Mouse (Mus musculus) ovary, postnatal 14 days (tissue): ENCODE measurements at regions not wholly inside any gene's neighbourhood (a gene's known extent, or its start where the extent isn't known, plus 50 kb on each side); places are given as distances from the start of the nearest gene placed in this dataset.

Source experiments
- DNase-seq: peaks from one replicate; pipeline ENCODE4 v3.0.0; 2022; ENCODE audit warnings: low spot score

DNA sequence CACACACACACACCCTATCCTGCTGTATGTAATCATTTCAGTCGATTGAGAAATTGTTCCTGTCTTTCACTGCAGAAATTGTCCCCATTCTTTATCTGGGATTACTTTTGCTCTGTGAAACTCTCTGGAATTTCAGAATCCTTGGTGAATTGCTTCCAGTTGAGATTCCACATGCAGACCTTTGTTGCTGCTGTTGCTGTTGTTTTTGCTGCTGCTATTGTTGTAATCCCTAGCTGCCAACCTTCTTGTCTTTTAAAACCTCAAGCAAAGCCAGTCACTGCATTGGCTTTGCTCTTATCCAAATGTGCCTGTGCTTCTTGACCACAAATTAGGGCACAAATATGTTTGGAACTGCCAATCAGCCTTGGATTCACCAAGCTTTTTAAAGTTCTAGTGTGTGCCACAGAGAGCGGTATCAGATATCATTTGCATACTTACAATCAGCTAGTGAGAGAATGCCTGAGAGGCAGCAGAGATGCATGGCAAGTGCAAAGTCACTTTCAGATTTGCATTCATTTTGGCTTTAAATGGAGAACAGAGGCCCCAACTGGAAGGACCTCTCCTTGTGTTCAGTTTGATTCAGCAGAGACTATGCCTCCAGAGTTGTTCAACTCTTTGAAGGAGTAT lies 1187.0 kb upstream of the Map3k7 start:
- no peak for DNase-seq

DNA sequence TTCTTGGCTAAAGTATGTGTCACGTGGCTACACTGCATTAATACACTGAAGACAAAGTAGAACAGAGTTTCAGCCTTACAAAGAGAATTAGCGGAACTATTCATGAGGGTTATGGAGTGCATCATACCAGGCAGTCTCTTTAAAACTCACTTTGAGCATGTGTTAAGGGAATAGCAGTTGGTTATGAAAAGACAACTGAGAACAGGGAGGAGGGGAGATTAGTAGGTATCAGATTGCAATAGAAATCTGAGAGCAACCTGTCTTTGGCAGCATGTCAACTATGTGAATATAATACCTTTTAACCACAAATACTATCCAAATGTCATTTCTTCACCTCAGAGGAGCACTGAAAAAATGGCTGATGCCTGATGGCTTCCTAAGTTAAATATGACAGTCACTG lies 1182.2 kb upstream of the Map3k7 start:
- no peak for DNase-seq

DNA sequence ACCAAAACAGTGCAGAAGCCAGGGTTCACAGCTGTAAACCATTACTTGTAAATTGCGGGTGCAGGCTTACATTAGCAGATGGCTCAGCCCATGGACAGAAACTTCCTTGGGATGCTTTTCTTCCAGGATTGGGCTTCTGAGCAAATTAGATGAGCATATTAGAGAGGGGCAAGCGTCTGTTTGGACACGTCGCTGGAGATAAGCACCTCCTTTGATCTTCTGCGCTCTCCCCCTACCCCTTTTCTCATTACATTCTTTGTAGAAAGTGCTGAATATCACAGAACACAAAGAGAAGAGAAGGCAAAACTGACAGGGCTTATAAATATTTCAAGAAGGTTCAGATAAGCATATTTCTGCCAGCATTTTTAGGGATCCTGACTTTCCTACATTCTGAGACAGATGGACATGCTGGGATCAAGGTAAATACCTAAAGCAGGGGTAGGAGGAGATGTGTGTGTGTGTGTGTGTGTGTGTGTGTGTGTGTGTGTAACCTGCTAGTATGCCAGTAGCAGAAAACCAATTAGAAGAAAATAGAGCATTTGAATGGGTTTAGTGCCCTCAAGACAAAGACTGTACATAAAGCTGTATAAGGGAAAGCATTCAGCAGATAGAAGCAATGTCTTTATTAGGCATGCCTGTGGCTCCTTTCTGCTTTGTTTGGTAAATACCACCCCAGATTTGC lies 1173.8 kb upstream of the Map3k7 start:
- no peak for DNase-seq

DNA sequence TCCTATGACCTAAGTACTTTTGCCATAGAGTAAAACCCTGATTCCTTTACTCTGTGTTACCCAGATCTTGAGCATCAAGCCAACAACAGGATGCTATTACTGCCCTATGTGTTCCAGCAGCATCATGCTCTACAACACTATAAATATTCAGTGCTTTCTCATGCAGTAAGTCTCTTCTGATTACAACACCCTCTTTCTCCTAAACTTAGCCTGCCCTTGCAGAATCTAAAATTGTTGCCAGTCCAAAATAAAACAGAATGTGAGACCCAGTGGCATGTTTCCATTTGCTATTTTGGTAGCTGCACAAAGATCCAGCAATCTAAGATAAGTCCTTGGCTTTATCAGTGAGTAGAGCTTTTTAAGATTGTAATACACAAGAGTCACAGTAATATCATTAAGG lies 1154.1 kb upstream of the Map3k7 start:
- no peak for DNase-seq

DNA sequence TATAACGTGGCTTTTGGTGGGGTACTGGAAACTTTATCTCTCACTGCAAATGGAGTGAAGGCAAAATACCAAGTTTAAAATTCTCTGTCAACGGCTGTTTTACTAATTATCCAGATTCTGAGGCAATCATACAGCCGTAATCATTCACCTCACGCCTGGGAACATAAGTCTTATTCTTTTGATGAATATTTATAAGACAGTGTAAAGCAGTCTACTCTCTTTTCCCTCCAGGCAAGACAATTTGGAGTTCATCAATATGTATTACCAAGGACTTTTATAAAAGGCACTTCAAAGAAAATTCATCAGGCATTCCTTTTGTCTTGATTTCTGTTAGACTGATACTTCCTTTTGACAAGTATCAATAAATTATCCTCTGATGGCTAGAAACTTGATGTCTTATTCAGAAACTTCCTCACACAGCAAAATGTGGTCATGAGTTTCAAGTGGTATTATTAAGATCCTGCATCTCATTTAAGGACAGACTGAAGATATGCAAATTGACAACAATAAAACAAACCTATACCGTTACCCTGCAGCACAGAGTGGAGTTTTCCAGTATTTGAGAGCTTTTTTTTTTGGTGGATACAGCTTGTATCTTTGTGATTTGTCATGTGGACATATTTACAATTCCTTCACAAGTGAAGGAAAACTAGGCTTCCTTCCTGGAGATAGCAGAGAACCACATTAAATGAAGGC lies 1108.4 kb upstream of the Map3k7 start:
- no peak for DNase-seq

DNA sequence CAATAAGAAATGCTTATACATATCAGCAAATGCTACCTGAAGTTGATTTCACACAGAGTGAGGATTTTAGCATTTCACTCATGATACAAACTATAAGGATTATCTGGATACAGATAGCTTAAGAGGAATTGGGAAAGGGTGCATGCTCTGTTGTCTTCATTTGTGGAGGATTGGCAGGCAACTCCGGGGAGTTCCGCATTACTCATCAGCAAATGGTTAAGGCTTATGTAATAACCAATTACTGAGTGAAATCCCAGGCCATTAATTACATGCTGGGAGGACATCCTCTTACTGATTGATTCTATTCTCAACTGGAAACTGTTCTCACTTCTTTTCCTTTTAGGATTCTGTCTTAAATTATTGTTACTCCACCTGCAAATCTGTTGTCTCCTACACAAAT lies 1058.9 kb upstream of the Map3k7 start:
- no peak for DNase-seq

DNA sequence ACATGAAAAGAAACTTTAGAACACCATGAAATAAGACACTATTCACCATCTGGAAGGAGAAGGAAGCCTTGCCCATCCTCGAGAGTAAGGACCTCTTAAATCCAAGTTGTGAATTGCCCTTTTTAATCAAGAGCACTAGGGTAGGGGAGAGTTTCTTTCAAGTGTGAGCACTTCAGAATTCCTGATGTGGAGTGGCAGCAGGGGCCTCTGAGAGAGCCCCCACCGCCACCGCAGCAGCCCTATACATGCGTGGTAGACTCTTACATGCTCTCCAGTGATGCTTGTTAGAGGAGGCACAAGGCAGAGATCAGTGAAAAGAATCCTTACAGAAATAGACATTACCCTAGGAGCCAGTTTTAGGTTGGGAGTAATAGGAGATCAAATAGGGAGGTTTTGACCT lies 1041.0 kb upstream of the Map3k7 start:
- DNase-seq = no peak

DNA sequence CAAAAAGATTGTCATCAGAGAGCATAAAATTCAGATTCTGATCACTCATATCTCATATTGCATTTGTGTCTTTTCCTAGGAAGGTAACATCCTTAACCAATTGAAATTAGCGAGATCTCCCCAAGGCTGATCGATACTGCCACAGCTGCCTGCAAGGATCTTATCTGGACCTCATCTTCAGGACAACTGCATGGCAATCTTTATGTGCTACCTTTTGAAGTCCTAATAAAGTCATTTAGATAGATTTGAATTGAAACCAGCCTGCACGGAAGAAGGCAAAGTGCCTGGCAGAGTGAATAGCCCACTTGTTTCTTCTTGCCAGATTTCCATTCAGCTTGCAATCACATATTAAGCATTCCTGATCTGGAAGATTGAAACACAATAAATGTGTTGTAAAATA lies 1031.5 kb upstream of the Map3k7 start:
- no peak for DNase-seq

DNA sequence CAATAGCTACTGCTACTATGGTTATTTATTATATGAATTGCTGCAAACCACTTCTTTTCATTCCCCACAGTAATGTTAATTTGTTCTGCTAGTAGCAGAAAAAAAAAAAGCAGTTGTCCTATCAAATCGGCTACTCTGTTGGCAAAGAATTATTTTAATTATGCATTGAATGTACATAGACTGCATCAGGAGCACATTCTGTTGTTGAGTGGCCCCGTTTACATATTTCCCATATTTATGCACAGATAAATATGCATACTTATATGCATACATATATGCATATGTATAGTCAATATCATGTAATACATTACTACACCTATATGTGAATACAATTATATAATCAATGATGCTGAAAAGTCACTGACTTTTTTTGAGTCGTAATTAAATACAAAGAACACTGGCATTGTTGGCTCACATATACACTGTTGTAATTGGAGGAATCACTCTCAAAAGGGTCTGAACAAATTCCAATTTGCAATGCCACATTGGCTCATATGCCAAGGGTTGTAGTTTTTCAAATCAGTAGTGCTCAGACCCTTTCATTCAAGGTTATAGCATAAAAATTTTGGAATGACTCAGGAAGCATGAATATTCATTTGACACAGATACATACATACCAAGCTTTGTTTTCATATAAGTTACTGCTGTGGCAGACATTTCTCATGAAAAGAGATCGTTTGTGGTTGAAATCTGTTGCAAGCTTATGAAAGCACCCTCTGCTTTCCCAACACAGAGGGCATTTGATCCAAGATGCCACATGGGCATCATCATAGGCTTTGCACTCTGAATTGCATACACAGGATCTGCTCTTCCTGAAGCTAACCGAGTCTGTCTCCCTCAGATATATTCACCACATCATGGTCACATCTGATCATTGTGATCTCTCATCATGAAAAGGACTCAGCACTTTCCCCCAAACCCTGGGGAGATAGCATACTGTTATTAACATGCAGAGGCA lies 1030.6 kb upstream of the Map3k7 start:
- no peak for DNase-seq

DNA sequence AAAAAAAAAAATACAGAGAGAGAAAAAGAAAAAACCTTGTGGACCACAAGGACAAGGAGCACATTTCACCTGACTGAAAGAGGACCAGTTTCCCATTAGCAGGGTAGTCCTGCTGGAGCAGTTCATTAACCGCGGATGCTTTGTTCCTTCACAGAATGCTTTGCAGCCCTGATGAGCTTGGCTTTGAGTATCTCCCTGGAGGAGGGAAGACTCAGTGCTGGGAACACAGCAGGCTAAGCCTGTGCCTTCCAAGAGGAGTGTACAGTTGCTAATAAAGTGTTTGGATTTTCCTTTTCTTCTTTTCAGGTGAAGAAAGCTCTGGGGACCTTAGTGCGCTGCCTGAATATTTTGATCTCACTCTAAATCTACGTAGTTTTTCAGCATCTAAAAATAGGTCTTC lies 980.3 kb upstream of the Map3k7 start:
- DNase-seq = no peak

DNA sequence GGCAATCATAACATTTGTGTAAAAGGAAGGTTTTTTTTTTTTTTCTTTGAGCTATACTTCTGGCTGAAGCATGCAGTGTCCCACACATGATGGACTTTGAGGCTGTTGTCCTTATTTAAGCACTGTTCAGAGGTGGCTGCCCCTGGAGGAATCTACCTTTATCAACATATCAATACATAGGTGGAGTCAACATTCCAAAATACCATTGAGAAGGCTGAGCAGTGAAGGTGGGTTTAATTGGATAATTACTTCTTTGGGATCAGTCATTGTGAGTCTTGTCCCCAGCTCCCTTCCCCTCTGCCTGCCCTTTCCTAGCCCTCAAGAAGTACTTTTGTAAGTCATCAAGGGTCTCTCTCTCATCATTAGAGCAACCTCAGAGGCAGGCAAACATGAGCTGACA lies 951.9 kb upstream of the Map3k7 start:
- DNase-seq = no peak

DNA sequence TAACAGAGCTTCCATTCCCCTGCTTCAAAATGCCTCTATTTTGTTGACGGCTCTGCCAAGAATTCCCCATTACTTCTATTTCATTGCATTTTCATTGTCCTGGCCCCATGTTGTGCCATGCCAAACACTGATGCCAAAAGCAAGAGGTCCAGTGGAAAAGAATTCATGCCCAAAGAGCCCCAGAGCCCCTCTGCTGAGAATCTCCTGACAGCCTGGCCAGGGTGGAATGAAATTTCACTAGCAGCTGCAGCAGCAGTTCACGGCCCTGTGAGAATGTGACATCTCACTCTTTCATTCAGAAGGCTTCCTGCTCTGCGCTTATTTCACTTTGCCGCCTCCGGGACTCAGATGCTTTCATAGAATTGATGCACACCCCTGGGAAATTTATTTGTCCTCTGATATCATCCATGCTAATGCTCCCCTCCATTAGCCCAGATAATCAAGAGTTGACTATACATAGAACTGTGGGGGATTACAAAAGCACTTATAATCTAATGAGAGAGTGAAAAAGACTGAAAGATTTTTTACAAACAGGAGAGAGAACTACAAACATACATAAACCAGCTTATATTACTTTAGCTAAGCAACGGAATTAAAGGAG lies 911.7 kb upstream of the Map3k7 start:
- DNase-seq = no peak

DNA sequence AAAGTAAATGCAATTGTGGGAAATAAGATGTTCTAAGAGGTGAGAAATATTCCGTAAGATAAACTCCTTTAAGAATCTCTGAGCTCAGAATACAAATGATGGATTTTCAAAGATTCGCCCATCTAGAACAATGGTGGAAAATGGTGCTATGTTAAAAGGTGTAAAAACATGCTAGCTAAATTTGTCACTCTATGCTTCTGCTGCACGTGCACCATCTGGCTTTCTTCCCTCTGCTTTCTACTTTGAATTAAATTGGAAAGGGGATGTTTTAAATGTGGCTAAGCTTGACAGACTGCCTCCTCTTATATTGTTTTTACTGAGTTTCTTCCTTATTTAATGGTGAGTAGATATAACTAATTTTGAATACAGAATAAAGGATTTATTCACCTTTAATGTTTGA lies 887.7 kb upstream of the Map3k7 start:
- no peak for DNase-seq

DNA sequence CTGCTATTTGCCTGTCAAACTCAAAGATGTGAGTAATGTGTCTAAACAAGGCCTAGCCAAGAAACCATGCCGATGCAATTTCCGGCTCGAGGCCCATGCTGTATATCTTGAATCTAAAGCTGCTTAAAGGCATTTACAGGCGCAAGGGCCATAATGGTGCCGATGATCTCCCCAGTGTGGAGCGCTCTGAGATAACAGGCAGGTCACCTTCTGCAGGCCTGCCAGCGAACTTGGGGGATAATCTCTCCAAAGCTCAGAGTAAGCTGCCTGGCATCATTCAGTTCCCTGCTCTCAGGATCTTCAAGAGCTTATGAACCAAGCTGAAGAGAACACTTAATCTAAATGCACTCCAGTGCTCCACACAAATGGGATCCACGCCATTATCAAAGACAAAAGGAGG lies 842.3 kb upstream of the Map3k7 start:
- no peak for DNase-seq

DNA sequence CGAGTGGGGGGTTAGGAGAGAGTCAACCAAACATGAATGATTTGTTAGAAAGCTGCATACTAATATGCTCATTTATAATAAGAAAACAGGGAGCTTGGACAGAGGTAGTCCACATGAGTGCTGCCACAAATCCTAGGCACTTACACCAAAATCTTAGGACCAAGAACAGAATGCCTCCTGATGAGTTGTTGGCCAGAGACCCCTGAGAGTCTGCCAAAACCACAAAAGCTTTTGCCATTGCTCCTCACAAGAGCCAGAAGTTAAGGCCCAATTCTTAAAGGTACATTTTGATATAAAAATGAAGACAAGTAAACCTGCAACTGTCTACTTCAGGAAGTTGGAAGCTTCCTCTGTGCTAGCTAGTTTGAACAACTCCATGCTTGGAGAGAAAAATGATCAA lies 820.7 kb upstream of the Map3k7 start:
- no peak for DNase-seq

DNA sequence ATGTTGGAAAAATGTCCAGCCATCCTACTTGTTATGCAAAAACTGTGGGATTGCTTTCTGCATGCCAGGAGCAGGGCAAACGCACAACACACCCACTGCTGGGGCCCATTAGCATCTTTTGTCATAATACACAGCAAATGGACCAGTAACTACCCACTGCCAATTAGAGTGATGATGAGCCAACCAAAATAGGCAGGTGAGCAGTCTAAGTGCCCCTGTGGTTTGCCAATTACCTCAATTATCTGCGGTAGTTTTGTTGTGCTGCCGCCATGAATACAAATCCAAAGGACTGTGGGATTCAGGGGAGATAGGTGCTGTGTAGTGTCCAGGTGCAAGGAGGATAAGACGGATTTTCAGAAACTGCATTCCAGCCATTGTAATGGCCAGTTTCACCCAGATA lies 796.5 kb upstream of the Map3k7 start:
- DNase-seq = no peak

DNA sequence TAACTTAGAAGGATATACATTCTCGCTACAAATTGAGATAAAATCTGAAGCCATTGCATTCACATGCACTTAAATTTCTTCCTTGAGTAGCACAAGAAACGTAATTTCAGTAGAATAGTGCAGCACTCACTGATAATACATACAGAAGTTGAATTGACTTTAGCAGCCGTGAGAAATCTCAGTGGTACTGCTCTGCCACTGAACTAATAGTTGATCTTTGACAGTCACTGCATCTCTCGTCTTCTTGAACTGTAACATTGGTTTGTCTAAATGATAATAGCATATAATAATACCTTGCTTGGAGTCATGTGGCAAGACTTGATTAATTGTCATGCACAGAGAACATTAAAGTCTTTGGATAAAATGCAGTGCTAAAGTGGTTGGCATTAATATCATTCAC lies 795.5 kb upstream of the Map3k7 start:
- DNase-seq = no peak

DNA sequence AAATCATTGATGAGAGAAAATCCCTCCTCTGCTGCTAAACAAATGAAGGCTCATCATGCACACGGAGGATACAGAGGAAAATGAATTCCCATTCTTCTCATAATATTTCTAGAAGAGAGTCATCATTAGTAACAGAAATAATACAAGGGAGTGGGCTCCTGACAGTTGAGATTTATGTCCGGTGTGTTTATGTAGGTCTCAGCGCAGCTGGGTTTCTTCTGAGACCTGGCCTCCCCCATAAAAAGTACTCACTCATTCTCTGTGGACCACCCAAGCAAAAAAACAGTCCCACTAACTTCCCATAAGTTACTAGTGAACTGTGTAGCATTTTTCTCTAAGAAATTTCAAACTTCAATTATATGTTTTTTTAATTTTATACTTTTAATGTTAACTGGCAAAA lies 792.7 kb upstream of the Map3k7 start:
- no peak for DNase-seq

DNA sequence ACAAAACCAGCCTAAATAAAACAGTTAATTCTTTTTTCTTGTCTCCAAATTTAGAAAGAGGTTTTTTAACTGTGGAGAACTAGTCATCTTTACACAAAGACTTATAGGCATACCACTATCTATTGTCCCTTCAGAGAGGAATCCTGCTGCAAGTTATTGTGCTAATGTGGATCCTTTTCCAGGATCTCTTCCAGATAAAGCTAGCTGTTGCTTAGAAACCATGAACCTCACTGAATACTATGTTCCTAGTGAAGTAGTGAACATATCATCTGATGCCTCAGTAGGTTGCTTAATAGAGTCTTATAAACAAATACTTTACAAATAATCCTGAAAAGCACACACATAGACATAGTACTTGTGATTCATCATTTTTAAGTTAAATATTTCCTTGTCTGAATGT lies 766.0 kb upstream of the Map3k7 start:
- no peak for DNase-seq

DNA sequence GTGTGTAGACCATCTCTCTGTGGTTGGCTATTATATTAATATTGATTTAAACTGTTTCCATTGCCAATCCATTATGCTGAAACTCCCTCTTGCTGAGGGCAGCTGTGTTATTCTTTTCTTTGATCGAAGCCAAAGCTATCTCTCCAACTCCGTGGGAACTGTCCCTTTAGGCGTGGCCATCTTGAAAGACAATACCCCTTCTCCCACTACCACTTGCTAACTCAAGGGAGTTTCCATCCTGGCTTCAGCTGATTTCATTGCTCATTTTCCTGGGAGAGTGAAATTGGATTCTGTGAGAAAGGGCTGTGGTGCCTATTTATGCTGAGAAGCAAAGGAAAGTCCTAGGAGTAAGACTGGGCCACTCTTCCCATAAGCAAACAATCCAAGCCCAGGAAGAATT lies 760.6 kb upstream of the Map3k7 start:
- DNase-seq = no peak

DNA sequence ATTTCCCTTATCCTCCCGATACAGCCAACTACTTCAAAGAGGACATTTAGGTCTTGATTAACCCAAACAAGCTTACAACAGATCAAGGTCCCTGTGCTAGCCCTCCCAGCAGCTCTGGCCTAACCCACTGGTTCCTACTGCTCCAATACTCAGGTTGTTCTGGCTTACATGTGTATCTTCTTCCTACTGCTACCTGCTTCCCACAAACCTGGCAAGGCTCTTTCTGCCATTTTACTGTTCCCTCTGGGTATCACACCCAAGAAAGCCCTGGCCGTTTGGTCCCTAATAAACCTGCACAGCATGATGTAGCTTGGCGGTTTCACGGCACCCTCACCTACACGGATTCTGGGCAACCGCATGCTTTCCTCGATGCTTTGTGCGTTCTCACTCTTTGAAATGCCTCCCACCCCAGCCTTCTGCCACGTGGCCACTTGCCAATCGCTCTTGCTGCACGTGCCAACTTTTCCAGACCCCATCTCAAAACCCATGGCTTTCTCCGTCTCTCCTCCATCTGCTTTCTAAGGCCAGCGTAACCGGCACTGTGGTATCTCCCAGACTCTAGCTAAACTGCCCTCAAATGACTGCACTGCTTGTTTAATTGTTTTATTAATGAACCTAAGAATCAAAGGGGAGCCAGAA lies 758.4 kb upstream of the Map3k7 start:
- no peak for DNase-seq

DNA sequence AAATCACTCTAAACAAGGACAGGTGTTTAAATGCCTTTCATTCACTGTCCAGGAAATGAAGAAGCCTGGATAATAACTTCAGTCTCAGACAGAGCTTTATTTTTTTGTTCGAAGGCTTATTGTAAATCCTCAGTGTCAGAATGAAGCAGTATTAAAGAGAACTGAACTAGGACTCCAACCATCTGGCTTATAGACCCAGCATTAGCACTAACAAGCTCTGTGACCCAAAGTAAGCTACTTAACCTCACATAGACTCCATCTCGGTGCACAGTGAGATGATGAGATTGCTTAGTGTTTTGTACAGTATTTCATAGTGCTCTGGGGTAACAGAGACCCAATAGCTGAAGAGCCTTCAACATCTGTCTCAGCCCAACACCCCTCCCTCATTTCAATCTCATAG lies 738.2 kb upstream of the Map3k7 start:
- DNase-seq = no peak
